Mouse (Mus musculus) liver, embryonic 14.5 days (tissue): ENCODE results near the gene Stip1.

ENCODE experiments used
- CTCF ChIP-seq: IDR thresholded peaks from 2 replicates; pipeline ENCODE4 v1.5.1; 2016; ENCODE audit warnings: antibody characterized with exemption, low read depth, control low read depth
- EP300 ChIP-seq: IDR thresholded peaks from 2 replicates; pipeline ENCODE4 v1.6.1; 2016; ENCODE audit warnings: antibody characterized with exemption, low read depth

DNA sequence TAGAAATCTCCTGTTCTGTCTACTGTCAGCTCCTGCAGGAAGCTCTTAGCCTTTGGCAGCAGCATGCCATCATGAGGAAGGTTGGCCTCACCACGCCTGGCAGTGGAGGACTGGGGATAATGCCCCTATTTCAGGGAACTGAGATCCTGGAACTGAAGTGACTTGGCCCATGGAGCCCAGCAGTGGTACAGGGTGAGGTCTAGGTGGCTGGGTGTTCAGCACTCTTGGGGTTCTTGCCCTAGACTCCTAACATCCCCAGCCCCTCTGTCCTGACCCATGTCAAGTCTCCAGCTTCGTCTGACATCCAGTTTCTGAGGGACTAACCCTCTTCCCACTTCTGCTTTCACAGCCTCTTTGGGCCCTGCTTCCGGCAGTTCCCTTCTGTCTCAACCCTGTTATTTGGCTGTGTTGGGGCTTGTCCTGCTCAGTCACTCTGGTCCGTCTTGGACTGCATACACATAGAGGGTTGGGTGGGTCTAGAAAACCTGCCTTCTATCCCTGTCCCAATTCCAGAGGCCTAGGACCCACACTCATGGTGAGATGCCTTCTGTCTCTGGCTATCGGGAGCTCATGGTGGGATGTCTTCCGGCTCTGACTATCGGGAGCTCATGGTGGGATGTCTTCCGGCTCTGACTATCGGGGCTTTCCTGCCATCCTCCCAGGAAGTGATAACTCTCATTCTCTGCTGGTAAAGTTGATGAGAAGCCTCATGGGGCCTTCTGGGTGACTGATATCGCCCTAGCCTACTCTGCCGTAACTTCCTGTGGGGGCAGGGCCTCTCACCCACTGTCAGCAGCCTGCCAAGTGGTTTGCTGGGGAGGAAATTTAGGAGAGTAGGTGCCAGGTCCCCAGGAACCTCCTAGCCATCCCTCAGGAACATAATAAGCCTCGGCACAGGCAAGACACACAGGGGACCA lies 22.0 kb downstream of the Stip1 start:
- TF ChIP-seq CTCF (0 out of 2 replicates have a peak, but pooled peaks have one; percentile 11), EP300 (peak; percentile 88)
